Mouse (Mus musculus): ENCODE results near the gene Bcl7b. TPM values are rescaled to one million over a fixed set of nuclear protein-coding genes. Genes with fewer than 3 reads are reported as not detected.
A peak's percentile ranks its signal among the peaks of the same experiment; 100 is the strongest.

The Bcl7b gene
- polyA plus RNA-seq, 1 experiment: 36.7 TPM

GRCm38 (mm10) chr5:135134534-135134933 is 33.5 kb upstream of the Bcl7b start:
- Histone ChIP-seq H3K4me1 (ENCODE audit: control insufficient read depth, insufficient read depth, low read length) (peaks cover 7% of the 10 kb centered on the region), H3K27me3 (ENCODE audit: control insufficient read depth, insufficient read depth, low read length) (no peaks in the 10 kb centered on the region), H3K4me3 (ENCODE audit: control insufficient read depth, low read depth, low read length) (peak overlapping the region; percentile 23; the same call in 1 of the 2 replicates), H3K27ac (ENCODE audit: control insufficient read depth, insufficient read depth, low read depth, low read length) (no peak overlapping the region), H3K36me3 (ENCODE audit: control insufficient read depth, insufficient read depth, low read length) (no peaks in the 10 kb centered on the region)
- TF ChIP-seq POLR2A (IDR thresholded peaks at IDR 0.05; ENCODE audit: control insufficient read depth, low read depth, low read length): no peak
- peak; percentile 69; the same call in 1 of the 2 replicates for TF ChIP-seq CTCF (IDR thresholded peaks at IDR 0.05; ENCODE audit: control insufficient read depth, insufficient read depth, insufficient replicate concordance, low read depth, low read length)

- Histone ChIP-seq H3K4me3 (ENCODE audit: control insufficient read depth, low read depth, low read length) (no peak overlapping the region), H3K4me1 (ENCODE audit: control insufficient read depth, insufficient read depth, low read length) (no peaks in the 10 kb centered on the region), H3K36me3 (ENCODE audit: control insufficient read depth, insufficient read depth, low read length) (no peaks in the 10 kb centered on the region), H3K27ac (ENCODE audit: control insufficient read depth, insufficient read depth, low read depth, low read length) (no peak overlapping the region), H3K27me3 (ENCODE audit: control insufficient read depth, insufficient read depth, low read length) (no peaks in the 10 kb centered on the region)
- TF ChIP-seq CTCF (IDR thresholded peaks at IDR 0.05; ENCODE audit: control insufficient read depth, insufficient read depth, insufficient replicate concordance, low read depth, low read length) (no peak), POLR2A (IDR thresholded peaks at IDR 0.05; ENCODE audit: control insufficient read depth, low read depth, low read length) (no peak)
These were observed 28.2 kb upstream of the Bcl7b start for GRCm38 (mm10) chr5:135139881-135140280.

- Histone ChIP-seq H3K4me1 (ENCODE audit: control insufficient read depth, insufficient read depth, low read length) (no peaks in the 10 kb centered on the region; the same call in none of the 2 replicates), H3K4me3 (ENCODE audit: control insufficient read depth, low read depth, low read length) (no peak overlapping the region), H3K27ac (ENCODE audit: control insufficient read depth, insufficient read depth, low read depth, low read length) (no peak overlapping the region), H3K36me3 (ENCODE audit: control insufficient read depth, insufficient read depth, low read length) (no peaks in the 10 kb centered on the region), H3K27me3 (ENCODE audit: control insufficient read depth, insufficient read depth, low read length) (no peaks in the 10 kb centered on the region)
- no peak for TF ChIP-seq CTCF (IDR thresholded peaks at IDR 0.05; ENCODE audit: control insufficient read depth, insufficient read depth, insufficient replicate concordance, low read depth, low read length)
- no peak for TF ChIP-seq POLR2A (IDR thresholded peaks at IDR 0.05; ENCODE audit: control insufficient read depth, low read depth, low read length)
These were observed 23.6 kb upstream of the Bcl7b start for GRCm38 (mm10) chr5:135144469-135144868.

- TF ChIP-seq CTCF (IDR thresholded peaks at IDR 0.05; ENCODE audit: control insufficient read depth, insufficient read depth, insufficient replicate concordance, low read depth, low read length) (no peak), POLR2A (IDR thresholded peaks at IDR 0.05; ENCODE audit: control insufficient read depth, low read depth, low read length) (no peak)
- peaks cover 3% of the 10 kb centered on the region for H3K36me3 ChIP-seq (ENCODE audit: control insufficient read depth, insufficient read depth, low read length)
- no peak overlapping the region for H3K4me3 ChIP-seq (ENCODE audit: control insufficient read depth, low read depth, low read length)
- H3K27me3 ChIP-seq (ENCODE audit: control insufficient read depth, insufficient read depth, low read length): no peaks in the 10 kb centered on the region
- peak overlapping the region; percentile 44; the same call in 1 of the 2 replicates for H3K27ac ChIP-seq (ENCODE audit: control insufficient read depth, insufficient read depth, low read depth, low read length)
- peaks cover 2% of the 10 kb centered on the region for H3K4me1 ChIP-seq (ENCODE audit: control insufficient read depth, insufficient read depth, low read length)
These were observed 22.6 kb upstream of the Bcl7b start for GRCm38 (mm10) chr5:135145532-135145931.

- H3K27ac ChIP-seq (ENCODE audit: control insufficient read depth, insufficient read depth, low read depth, low read length): no peak overlapping the region; the same call in 1 of the 2 replicates
- H3K36me3 ChIP-seq (ENCODE audit: control insufficient read depth, insufficient read depth, low read length): peaks cover 3% of the 10 kb centered on the region
- no peak for TF ChIP-seq POLR2A (IDR thresholded peaks at IDR 0.05; ENCODE audit: control insufficient read depth, low read depth, low read length)
- TF ChIP-seq CTCF (IDR thresholded peaks at IDR 0.05; ENCODE audit: control insufficient read depth, insufficient read depth, insufficient replicate concordance, low read depth, low read length): no peak
- H3K4me3 ChIP-seq (ENCODE audit: control insufficient read depth, low read depth, low read length): no peak overlapping the region
- H3K27me3 ChIP-seq (ENCODE audit: control insufficient read depth, insufficient read depth, low read length): no peaks in the 10 kb centered on the region
- peaks cover 2% of the 10 kb centered on the region for H3K4me1 ChIP-seq (ENCODE audit: control insufficient read depth, insufficient read depth, low read length)
These were observed 22.1 kb upstream of the Bcl7b start for GRCm38 (mm10) chr5:135145955-135146354.

DNA sequence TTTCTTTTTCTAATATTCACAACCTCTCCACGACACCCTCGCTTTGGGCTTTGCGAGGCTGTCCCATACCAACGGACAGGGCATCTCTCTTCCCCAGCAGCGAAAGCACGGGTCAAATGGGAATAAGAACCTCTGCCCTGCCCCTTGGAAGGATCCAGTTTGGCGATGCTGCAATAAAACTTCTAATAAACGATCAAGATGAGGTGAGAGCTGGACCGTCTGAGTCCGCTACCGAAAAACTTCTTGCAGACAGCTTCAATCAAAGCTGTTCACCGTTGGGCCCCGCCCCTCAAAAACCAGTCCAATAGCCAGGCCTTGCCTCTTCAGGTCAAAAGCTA is 19.4 kb upstream of the Bcl7b start:
- peak overlapping the region; percentile 100 for H3K4me3 ChIP-seq (ENCODE audit: control insufficient read depth, low read depth, low read length)
- peak overlapping the region; percentile 100 for H3K27ac ChIP-seq (ENCODE audit: control insufficient read depth, insufficient read depth, low read depth, low read length)
- no peaks in the 10 kb centered on the region for H3K27me3 ChIP-seq (ENCODE audit: control insufficient read depth, insufficient read depth, low read length)

DNA sequence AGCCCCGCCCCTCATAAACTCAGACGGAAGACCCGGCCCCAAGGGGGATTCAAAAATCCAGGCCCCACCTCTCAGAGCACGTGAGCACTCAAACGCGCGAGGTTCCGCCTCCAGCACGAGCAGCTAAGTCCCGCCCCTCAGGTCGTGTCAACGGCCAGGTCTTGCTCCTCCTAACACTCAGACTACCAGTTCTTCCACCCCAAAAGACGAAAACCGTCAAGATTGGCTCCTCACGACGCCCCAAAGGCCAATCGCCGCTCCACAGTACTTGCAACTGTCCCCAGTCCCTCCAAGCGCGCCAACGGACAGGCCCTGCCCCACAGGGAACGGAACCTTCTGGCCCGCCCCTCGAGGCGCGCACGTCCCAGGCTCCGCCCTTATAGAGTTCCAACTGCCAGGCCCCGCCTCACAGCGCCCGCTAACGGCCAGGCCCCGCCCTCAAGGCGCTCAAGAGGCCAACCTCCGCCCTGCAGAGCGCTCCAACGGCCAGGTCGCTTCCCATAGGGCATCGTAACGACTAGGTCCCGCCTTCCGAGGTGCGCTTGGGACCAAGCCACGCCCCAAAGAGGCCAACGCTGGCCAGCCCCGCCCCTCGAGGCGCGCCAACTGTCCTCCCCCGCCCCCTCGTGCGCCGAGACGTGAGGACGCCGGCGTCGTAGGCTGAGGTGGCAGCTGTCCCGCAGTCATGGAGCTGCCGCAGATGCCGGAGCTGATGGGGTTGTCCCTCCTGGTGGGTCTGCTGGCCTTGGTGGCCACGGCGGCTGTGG is 18.8 kb upstream of the Bcl7b start, which contains the start of gene Tbl2:
Tbl2 (plus strand) TSS at position 605 of the 767 bp plus-strand sequence.
- H3K27ac ChIP-seq (ENCODE audit: control insufficient read depth, insufficient read depth, low read depth, low read length): peak within 1 kb of the TSS; percentile 100
- H3K4me1 ChIP-seq (ENCODE audit: control insufficient read depth, insufficient read depth, low read length): peaks cover 2% of the 10 kb centered on the region
- peaks cover 3% of the 10 kb centered on the region for H3K36me3 ChIP-seq (ENCODE audit: control insufficient read depth, insufficient read depth, low read length)
- TF ChIP-seq POLR2A (IDR thresholded peaks at IDR 0.05; ENCODE audit: control insufficient read depth, low read depth, low read length) (peak; percentile 76), CTCF (IDR thresholded peaks at IDR 0.05; ENCODE audit: control insufficient read depth, insufficient read depth, insufficient replicate concordance, low read depth, low read length) (no peak)
- H3K27me3 ChIP-seq (ENCODE audit: control insufficient read depth, insufficient read depth, low read length): no peaks in the 10 kb centered on the region
- H3K4me3 ChIP-seq (ENCODE audit: control insufficient read depth, low read depth, low read length): peak within 1 kb of the TSS; percentile 100

More for the DNA sequence above, 19.4 kb upstream of the Bcl7b start:
- TF ChIP-seq POLR2A (IDR thresholded peaks at IDR 0.05; ENCODE audit: control insufficient read depth, low read depth, low read length): no peak
- no peak for TF ChIP-seq CTCF (IDR thresholded peaks at IDR 0.05; ENCODE audit: control insufficient read depth, insufficient read depth, insufficient replicate concordance, low read depth, low read length)
- H3K4me1 ChIP-seq (ENCODE audit: control insufficient read depth, insufficient read depth, low read length): peaks cover 2% of the 10 kb centered on the region
- peaks cover 3% of the 10 kb centered on the region for H3K36me3 ChIP-seq (ENCODE audit: control insufficient read depth, insufficient read depth, low read length)

All from testis, adult 2 months (tissue).